Mouse (Mus musculus) embryonic facial prominence, embryonic 15.5 days (tissue): ENCODE data around the gene Anapc4. TPM values are rescaled to one million over a fixed set of nuclear protein-coding genes. Genes with fewer than 3 reads are reported as not detected.

Experiments used
- ATAC-seq: fragments of 200-750 bp; cut with Nextera tagmentation; 2 replicates; pipeline ENCODE4 v1.8.0; 2017; ENCODE audit warnings: low read depth, moderate TSS enrichment; ENCODE audit not compliant: insufficient number of reproducible peaks, low FRiP score, low TSS enrichment
- H3K27ac ChIP-seq: fragments of 300-500 bp; sonication (generic); replicated peaks from 2 replicates; pipeline ENCODE4 v1.5.1; 2015; ENCODE audit warnings: mild to moderate bottlenecking, inconsistent platforms
- H3K27me3 ChIP-seq: fragments of 300-500 bp; sonication (generic); 2 replicates; pipeline ENCODE4 v1.6.1; 2015; ENCODE audit warnings: inconsistent platforms
- H3K36me3 ChIP-seq: fragments of 300-500 bp; sonication (generic); 2 replicates; pipeline ENCODE4 v1.6.1; 2015; ENCODE audit warnings: mild to moderate bottlenecking, inconsistent platforms
- H3K4me1 ChIP-seq: fragments of 300-500 bp; sonication (generic); 2 replicates; pipeline ENCODE4 v1.6.1; 2015; ENCODE audit warnings: inconsistent platforms
- H3K4me2 ChIP-seq: fragments of 300-500 bp; sonication (generic); replicated peaks from 2 replicates; pipeline ENCODE4 v1.6.1; 2015; ENCODE audit warnings: mild to moderate bottlenecking, inconsistent platforms
- H3K4me3 ChIP-seq: fragments of 300-500 bp; sonication (generic); replicated peaks from 2 replicates; pipeline ENCODE4 v1.5.1; 2015; ENCODE audit warnings: mild to moderate bottlenecking, inconsistent platforms
- H3K9ac ChIP-seq: fragments of 300-500 bp; sonication (generic); 2 replicates; pipeline ENCODE4 v1.6.1; 2015; ENCODE audit warnings: inconsistent platforms
- H3K9me3 ChIP-seq: fragments of 300-500 bp; sonication (generic); replicated peaks from 2 replicates; pipeline ENCODE4 v1.6.1; 2016; ENCODE audit warnings: inconsistent platforms
- WGBS: fragments of 180-500 bp; shearing (Covaris S2); methylation state at CpG from one replicate; pipeline ENCODE4 v1.1.7; 2015; 5-methylcytosine and 5-hydroxymethylcytosine counted together
- polyA plus RNA-seq: library from polyadenylated mRNA; unstranded; fragments of >200 nt; fragmentation: Nextera tagmentation; extraction: Ambion mirVana; gene quantifications from 2 replicates; pipeline ENCODE4 v1.2.1, GENCODE M21; 2015

Gene Anapc4
- polyA plus RNA-seq, 1 experiment from 2014 or later: 96.0 TPM

DNA sequence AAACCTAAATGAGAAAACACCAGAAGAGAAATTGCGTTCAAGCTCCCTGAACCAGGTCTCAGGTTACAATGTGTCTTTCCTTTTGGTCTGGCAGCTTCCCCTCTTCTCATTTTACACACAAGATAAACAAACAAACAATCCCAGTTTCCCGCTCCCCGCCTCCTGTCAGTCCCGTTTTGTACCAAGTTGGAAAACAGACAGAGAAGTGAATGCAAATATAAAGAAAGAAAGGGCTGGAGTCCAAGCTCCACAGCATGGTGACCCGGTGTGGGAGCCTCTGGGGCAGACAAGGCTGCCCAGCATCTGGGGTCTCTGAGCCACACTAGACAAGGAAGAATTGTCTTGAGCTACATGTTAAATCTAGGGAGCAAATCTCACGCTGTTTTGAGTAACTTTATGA is 70.9 kb downstream of the Anapc4 start:
- no peaks in the 10 kb centered on the region for H3K9me3 ChIP-seq
- no peaks in the 10 kb centered on the region for H3K36me3 ChIP-seq
- H3K27ac ChIP-seq: no peak overlapping the region
- no peak overlapping the region for H3K9ac ChIP-seq
- no peak overlapping the region for H3K4me2 ChIP-seq
- H3K4me3 ChIP-seq: no peak overlapping the region
- ATAC-seq: no peak
- no peaks in the 10 kb centered on the region for H3K27me3 ChIP-seq
- WGBS: 16% methylated on average over 6 of the region's 6 CpGs
- H3K4me1 ChIP-seq: peaks cover 3% of the 10 kb centered on the region; the same call in 1 of the 2 replicates

- WGBS: 90% methylated on average over 3 of the region's 3 CpGs
- H3K4me2 ChIP-seq: no peak overlapping the region
- no peaks in the 10 kb centered on the region for H3K9me3 ChIP-seq
- no peak for ATAC-seq
- H3K27ac ChIP-seq: no peak overlapping the region
- H3K9ac ChIP-seq: no peak overlapping the region
- H3K4me1 ChIP-seq: peaks cover 3% of the 10 kb centered on the region; the same call in 1 of the 2 replicates
- H3K4me3 ChIP-seq: no peak overlapping the region
- no peaks in the 10 kb centered on the region for H3K36me3 ChIP-seq
- H3K27me3 ChIP-seq: no peaks in the 10 kb centered on the region
These were observed 74.4 kb downstream of the Anapc4 start for GRCm38 (mm10) chr5:52908246-52908645.

GRCm38 (mm10) chr5:52910159-52910591 is 76.4 kb downstream of the Anapc4 start:
- WGBS: 33% methylated on average over 12 of the region's 12 CpGs
- ATAC-seq: peak; percentile 39; the same call in 1 of the 2 replicates
- H3K9me3 ChIP-seq: no peaks in the 10 kb centered on the region
- no peak overlapping the region for H3K9ac ChIP-seq
- H3K4me1 ChIP-seq: no peaks in the 10 kb centered on the region
- peak overlapping the region; percentile 28; the same call in 1 of the 2 replicates for H3K4me2 ChIP-seq
- no peaks in the 10 kb centered on the region for H3K36me3 ChIP-seq
- H3K4me3 ChIP-seq: 0 out of 2 replicates have a peak overlapping the region, but pooled peaks have one; percentile 7
- H3K27me3 ChIP-seq: no peaks in the 10 kb centered on the region
- H3K27ac ChIP-seq: no peak overlapping the region

DNA sequence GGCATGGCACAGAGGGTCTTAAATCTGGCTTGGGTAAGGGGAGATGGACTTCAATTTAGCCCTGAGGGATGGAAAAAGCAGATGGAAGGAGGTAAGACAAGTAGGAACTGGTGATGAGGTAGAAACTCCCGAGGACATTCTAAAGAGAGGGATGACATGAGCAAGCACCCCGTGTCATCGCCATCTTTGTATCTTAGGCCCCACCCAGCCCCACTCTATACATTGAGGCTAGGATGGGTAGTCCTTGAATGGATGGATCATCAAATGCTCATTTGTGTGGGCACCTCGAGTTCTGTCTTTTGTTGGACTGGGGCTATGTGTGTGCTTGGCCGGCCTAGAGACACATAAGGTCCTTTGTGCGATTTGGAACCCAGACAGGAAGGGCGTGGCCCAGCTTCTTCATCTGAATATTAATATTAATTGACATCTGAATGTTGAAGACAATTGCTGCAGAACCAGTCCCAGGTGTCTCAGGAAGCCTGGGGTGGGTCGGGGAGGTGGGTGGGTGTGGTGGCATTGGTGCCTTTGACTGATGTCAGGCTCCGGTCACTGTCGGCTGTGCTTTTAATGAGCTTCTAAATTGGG is 77.6 kb downstream of the Anapc4 start:
- no peaks in the 10 kb centered on the region for H3K36me3 ChIP-seq
- ATAC-seq: no peak
- H3K27me3 ChIP-seq: no peaks in the 10 kb centered on the region
- no peak overlapping the region for H3K4me2 ChIP-seq
- no peaks in the 10 kb centered on the region for H3K9me3 ChIP-seq
- H3K27ac ChIP-seq: no peak overlapping the region
- H3K4me3 ChIP-seq: no peak overlapping the region
- no peak overlapping the region for H3K9ac ChIP-seq
- 89% methylated on average over 10 of the region's 10 CpGs for WGBS
- H3K4me1 ChIP-seq: no peaks in the 10 kb centered on the region

DNA sequence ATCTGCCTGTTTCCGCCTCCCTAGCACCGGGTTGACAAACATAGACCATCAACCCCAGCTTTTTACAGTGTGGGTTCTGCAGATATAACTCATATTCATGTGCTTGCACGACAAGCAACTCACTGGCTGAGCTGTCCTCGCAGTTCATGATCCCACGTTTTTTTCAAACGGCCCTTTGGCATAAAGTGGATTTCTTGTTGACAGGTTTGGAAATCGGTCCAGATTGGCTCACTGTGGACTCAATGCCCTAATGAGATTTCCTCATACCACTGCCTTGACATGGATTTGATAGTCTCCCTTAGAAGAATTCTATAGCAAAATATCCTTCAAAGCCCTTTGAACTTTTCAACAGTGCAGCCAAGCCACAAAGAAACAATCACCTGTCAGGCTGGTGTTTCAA is 79.9 kb downstream of the Anapc4 start:
- H3K9ac ChIP-seq: no peak overlapping the region
- H3K4me2 ChIP-seq: no peak overlapping the region
- WGBS: 79% methylated on average over 7 of the region's 7 CpGs
- no peaks in the 10 kb centered on the region for H3K36me3 ChIP-seq
- H3K4me1 ChIP-seq: no peaks in the 10 kb centered on the region
- H3K9me3 ChIP-seq: no peaks in the 10 kb centered on the region
- ATAC-seq: no peak
- no peaks in the 10 kb centered on the region for H3K27me3 ChIP-seq
- no peak overlapping the region for H3K27ac ChIP-seq
- no peak overlapping the region for H3K4me3 ChIP-seq

DNA sequence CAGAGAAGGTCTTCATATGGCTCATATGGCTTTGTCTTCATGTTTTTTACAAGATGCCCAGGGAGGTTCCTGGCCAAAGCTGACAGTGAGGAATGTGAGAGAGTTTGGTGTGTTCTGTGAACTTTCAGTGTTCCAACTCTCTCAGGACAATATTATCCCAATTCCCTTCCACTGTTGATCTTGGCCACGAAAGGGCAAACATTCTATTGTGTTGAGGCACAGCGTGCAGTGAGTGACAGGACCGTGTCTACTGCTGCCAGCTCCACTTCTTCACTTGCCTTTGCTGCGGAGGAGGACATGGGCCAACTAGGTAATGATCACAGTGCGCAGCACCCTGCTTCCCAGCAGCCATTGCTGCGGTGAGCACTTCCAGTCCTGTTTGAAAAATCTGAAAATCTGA is 82.4 kb downstream of the Anapc4 start:
- Histone ChIP-seq H3K4me3 (no peak overlapping the region), H3K36me3 (no peaks in the 10 kb centered on the region), H3K4me1 (no peaks in the 10 kb centered on the region), H3K9ac (no peak overlapping the region), H3K27me3 (no peaks in the 10 kb centered on the region), H3K4me2 (no peak overlapping the region), H3K9me3 (no peaks in the 10 kb centered on the region), H3K27ac (no peak overlapping the region)
- 80% methylated on average over 6 of the region's 6 CpGs for WGBS
- ATAC-seq: no peak

Other genes with a start within 250 kb of the Anapc4 start
- 8.7 and 8.9 TPM in 2 replicates for gene Sepsecs, start 164.3 kb upstream of the Anapc4 start, polyA plus RNA-seq
- gene Pi4k2b, start 92.4 kb upstream of the Anapc4 start, polyA plus RNA-seq: 21.3 and 21.7 TPM in 2 replicates
- gene Zcchc4, start 58.6 kb upstream of the Anapc4 start, polyA plus RNA-seq: 14.8 and 17.4 TPM in 2 replicates
- gene Slc34a2, start 204.1 kb downstream of the Anapc4 start, polyA plus RNA-seq: 1.4 and 1.6 TPM in 2 replicates